Mouse (Mus musculus) monocyte, adult 5-6 weeks (primary cell): ENCODE results near the gene Ildr2. TPM values are rescaled to one million over a fixed set of nuclear protein-coding genes. Genes with fewer than 3 reads are reported as not detected.
A peak's percentile ranks its signal among the peaks of the same experiment; 100 is the strongest.

Source experiments
- ATAC-seq: fragments of 153-309, 156-312 bp; replicated peaks from 2 replicates; pipeline ENCODE4 v1.8.0; 2017; ENCODE audit warnings: mild to moderate bottlenecking; ENCODE audit not compliant: low TSS enrichment, insufficient number of reproducible peaks, severe bottlenecking, poor library complexity, low FRiP score
- total RNA-seq: library from RNA; stranded (forward); fragments of 200-1000, 200-491, 200-594 nt; gene quantifications from 3 replicates; pipeline ENCODE4 v1.2.3, GENCODE M21; 2017

Ildr2 gene
- total RNA-seq, 1 experiment from 2014 or later: 0.10 TPM

- ATAC-seq: no peak
Observed at GRCm38 (mm10) chr1:166315706-166316105, 61.8 kb downstream of the Ildr2 start.

DNA sequence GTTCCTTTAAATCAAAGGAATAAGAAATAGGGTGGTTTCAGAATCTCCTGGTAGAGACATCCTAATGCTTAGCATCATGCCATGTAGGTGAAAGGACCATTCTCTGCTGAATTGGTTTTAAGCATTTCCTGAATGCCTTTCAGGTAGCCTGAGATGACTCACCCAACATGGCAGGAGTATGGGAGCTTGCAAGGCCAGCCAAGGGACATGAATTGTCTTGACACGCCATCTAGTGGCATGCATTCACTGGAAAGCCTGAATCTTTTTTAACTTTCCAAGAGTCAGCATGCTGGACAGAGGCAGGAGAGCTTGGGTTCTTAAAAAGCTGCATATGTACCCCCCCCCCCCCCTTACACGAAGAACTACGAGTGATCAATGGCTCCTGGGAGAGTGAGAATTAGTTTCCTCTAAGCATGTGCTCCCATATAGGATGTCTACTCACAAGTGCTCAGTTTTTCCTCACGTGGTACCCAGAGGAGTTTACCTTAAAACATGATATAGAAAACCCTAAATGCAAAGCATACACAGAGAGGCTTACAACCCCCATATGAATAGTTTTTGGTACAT is 65.3 kb downstream of the Ildr2 start:
- no peak for ATAC-seq

DNA sequence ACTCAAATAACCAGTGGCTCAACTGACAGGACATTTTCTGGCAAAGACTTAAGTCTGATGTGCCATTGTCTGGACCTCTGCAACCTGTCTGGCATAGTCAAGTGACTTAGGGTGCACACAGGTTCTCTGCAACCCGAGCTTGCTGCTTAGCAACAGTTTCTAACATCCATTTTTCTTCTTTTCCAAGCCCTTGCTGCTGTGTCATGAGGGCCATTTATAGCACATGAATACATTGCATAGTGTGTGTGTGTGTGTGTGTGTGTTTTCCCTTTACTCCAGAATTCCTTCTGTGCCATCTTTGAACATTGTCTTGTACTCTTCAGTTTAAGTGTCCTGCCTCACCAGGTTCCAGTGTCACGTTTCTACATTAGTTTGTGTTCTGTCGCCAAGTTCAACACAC is 72.5 kb downstream of the Ildr2 start:
- no peak for ATAC-seq

DNA sequence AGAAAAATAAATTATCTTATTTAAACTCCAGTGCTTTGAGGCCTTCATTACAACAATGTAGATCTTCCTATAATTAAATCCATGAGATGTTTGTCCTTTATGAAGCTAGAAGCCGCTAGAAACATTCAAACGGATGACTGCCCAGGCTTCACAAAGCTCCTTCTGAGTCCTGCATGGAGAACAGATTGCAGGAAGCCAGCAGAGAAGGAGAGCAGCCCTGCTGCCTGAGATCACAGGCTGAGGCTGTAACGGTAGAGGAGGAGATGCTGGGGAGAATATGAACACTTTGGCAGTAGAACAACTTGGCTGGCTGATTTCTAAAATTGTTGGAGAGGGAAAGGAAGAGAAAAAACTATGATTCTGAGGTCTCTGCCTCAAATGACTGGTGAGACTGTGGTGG is 76.8 kb downstream of the Ildr2 start:
- no peak for ATAC-seq

- peak; percentile 93 for ATAC-seq
Observed at GRCm38 (mm10) chr1:166339110-166339509, 85.2 kb downstream of the Ildr2 start.

DNA sequence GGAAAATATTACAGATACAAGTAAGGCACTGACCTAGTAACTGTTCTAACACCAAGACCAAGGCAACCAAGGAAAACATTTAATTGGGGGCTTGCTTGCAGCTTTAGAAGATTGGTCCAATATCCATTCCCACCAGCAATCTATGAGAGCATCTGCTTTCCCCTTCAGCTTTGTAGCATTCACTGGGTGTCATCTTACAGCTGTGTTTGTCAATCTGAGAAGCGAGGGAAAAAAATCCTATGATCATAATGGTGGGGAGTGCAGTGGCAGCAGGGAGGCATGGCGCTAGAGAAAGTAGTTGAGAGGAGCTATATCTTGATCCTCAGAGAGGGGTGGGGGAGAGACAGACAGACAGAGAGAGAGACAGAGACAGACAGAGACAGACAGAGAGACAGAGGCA is 88.1 kb downstream of the Ildr2 start:
- ATAC-seq: no peak

DNA sequence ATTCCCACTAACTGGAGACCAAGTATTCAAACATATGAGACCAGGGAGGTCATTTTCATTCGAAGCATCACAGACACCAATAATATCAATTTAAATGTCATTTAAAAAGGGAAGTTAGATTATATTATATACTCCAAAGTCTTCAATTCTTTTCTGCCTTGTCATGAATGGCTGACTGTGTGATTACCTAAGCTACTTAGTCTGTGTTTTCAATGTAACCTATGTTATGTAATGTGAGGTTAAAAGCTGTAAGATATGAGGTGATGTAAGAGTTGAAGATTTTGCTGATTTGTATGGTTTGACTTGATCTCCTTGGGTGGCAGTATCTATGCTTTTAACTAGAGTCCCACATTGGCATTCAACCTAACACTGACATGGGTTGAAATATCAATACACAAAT is 88.6 kb downstream of the Ildr2 start:
- peak; percentile 50; the same call in 1 of the 2 replicates for ATAC-seq

GRCm38 (mm10) chr1:166343586-166343985 is 89.6 kb downstream of the Ildr2 start:
- ATAC-seq: no peak

- no peak for ATAC-seq
Observed at GRCm38 (mm10) chr1:166344300-166345077, 90.5 kb downstream of the Ildr2 start.

- peak; percentile 81 for ATAC-seq
Observed at GRCm38 (mm10) chr1:166345602-166346001, 91.7 kb downstream of the Ildr2 start.

DNA sequence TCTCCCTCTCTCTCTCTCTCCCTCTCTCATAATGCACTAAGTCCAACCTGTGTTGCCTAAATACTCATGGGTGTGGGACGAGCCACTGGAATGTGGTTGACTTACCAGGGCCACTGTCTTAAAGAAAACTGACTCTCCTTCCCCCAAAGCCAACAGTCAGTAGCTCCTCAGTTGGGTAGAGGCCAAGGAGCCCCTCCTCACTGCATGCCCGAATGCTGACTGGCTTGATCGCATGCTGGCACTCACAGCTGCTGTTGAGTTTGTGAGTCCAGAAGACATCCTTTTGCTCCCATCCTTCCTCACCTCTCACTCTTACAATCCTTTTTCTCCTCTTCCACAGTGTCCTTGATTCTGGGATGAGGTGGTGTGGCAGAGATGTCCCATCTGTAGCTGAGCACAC is 93.0 kb downstream of the Ildr2 start:
- ATAC-seq: no peak

- no peak for ATAC-seq
Observed at GRCm38 (mm10) chr1:166349341-166349740, 95.4 kb downstream of the Ildr2 start.

GRCm38 (mm10) chr1:166349751-166350150 is 95.8 kb downstream of the Ildr2 start:
- ATAC-seq: no peak

- peak; percentile 98 for ATAC-seq
Observed at GRCm38 (mm10) chr1:166360157-166360855, 106.4 kb downstream of the Ildr2 start.

DNA sequence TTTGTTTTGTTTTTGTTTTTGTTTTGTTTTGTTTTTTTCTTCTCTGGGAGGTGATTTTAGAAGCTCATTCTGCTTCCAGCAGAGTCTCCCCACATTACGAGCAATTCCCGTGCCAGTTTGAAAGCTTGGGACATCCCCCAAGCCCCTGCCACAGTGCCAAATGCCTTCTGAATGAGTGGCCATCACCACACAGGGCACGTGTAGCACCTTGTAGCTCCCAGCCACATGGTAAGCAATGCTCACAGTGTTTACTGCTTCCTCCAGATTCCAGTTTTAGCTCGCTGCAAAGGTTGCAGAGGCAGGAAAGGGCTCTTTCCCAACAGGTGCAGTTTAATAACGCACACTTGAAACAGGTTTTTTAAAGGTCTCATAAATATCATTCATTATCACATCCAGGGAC is 107.0 kb downstream of the Ildr2 start:
- no peak for ATAC-seq

- ATAC-seq: no peak
Observed at GRCm38 (mm10) chr1:166361842-166362241, 107.9 kb downstream of the Ildr2 start.

DNA sequence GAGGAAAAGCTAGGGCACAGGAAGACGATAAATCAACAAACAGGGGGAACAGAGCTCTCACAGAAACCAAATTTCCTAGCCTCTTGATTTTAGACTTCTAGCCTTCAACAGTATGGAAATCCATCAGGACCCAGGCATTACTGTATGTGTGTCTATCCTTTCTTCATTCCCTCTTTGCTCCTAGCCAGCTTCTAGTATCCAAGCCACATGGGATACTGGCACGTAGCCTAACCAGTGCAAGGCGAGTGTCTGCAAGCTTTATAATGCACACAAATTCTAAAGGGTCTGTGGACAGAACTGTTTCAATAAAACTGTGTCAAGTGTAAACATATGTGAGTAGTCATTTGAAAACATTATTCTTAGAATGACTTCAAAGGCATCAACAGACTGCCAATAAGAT is 108.7 kb downstream of the Ildr2 start:
- no peak for ATAC-seq

DNA sequence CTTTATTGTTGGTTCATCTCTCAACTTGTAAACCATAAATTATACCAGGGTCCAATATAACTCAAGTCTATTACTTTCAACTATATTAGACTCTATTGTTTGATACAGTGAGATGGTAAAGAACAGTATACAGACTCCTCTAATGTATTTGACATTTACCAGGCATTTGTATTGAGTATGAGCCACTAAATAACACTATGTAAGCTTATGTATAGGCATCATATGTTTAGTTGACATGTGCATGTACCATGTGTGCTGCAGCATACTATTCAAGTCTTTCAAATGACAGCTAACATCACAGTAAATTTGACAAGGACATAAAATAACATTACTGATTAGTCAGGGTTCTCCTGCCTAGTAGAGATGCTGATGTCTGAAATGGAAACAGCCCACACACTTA is 109.2 kb downstream of the Ildr2 start:
- no peak for ATAC-seq
